Mouse (Mus musculus): Measurements from ENCODE around the gene Birc5.

GRCm38 (mm10) chr11:117857462-117857861 lies 8.4 kb downstream of the Birc5 start:
- TF ChIP-seq CTCF (conservative IDR thresholded peaks at IDR 0.05; ENCODE audit: low read length) (no peak), NANOG (IDR thresholded peaks at IDR 0.05; ENCODE audit: borderline replicate concordance, low read length) (no peak)
